Mouse (Mus musculus): Measurements from ENCODE around the gene Itsn1. TPM values are rescaled to one million over a fixed set of nuclear protein-coding genes. Genes with fewer than 3 reads are reported as not detected.

Gene Itsn1
- total RNA-seq, 2 experiments from 2014 or later, result 145 to 159 TPM

- peak in 1 of 2 experiments; percentile 39 for DNase-seq (ENCODE audit: low spot score in 2 of 2)
Observed at GRCm38 (mm10) chr16:91866258-91866634, 137.2 kb downstream of the Itsn1 start.

- DNase-seq (ENCODE audit: low spot score in 2 of 2), result peak in 1 of 2 experiments; percentile 44
Observed at GRCm38 (mm10) chr16:91867672-91868071, 138.6 kb downstream of the Itsn1 start.

- peak in 1 of 2 experiments; percentile 58 for DNase-seq (ENCODE audit: low spot score in 2 of 2)
Observed at GRCm38 (mm10) chr16:91868943-91869911, 140.1 kb downstream of the Itsn1 start.

GRCm38 (mm10) chr16:91870158-91870582 lies 141.1 kb downstream of the Itsn1 start:
- no peak for DNase-seq (ENCODE audit: low spot score in 2 of 2)

- DNase-seq (ENCODE audit: low spot score in 2 of 2), result no peak
Observed at GRCm38 (mm10) chr16:91871188-91871587, 142.1 kb downstream of the Itsn1 start.

GRCm38 (mm10) chr16:91873695-91874094 lies 144.6 kb downstream of the Itsn1 start:
- DNase-seq (ENCODE audit: low spot score in 2 of 2), result no peak

GRCm38 (mm10) chr16:91875567-91876344 lies 146.7 kb downstream of the Itsn1 start:
- DNase-seq (ENCODE audit: low spot score in 2 of 2), result no peak

GRCm38 (mm10) chr16:91876457-91876856 lies 147.4 kb downstream of the Itsn1 start:
- DNase-seq (ENCODE audit: low spot score in 2 of 2), result no peak

- DNase-seq (ENCODE audit: low spot score in 2 of 2), result no peak
Observed at GRCm38 (mm10) chr16:91879101-91879500, 150.0 kb downstream of the Itsn1 start.

GRCm38 (mm10) chr16:91880869-91881767 lies 152.0 kb downstream of the Itsn1 start:
- DNase-seq (ENCODE audit: low spot score in 2 of 2), result no peak

GRCm38 (mm10) chr16:91882168-91882859 lies 153.2 kb downstream of the Itsn1 start:
- no peak for DNase-seq (ENCODE audit: low spot score in 2 of 2)

GRCm38 (mm10) chr16:91883636-91884035 lies 154.6 kb downstream of the Itsn1 start:
- DNase-seq (ENCODE audit: low spot score in 2 of 2), result no peak

- no peak for DNase-seq (ENCODE audit: low spot score in 2 of 2)
Observed at GRCm38 (mm10) chr16:91884196-91884595, 155.1 kb downstream of the Itsn1 start.

GRCm38 (mm10) chr16:91885389-91886122 lies 156.5 kb downstream of the Itsn1 start:
- no peak for DNase-seq (ENCODE audit: low spot score in 2 of 2)

- DNase-seq (ENCODE audit: low spot score in 2 of 2), result no peak
Observed at GRCm38 (mm10) chr16:91888368-91888767, 159.3 kb downstream of the Itsn1 start.

- no peak for DNase-seq (ENCODE audit: low spot score in 2 of 2)
Observed at GRCm38 (mm10) chr16:91889831-91890230, 160.8 kb downstream of the Itsn1 start.

- no peak for DNase-seq (ENCODE audit: low spot score in 2 of 2)
Observed at GRCm38 (mm10) chr16:91891218-91891617, 162.1 kb downstream of the Itsn1 start.

GRCm38 (mm10) chr16:91896426-91896830 lies 167.3 kb downstream of the Itsn1 start:
- DNase-seq (ENCODE audit: low spot score in 2 of 2), result peak; percentile 83 to 86

Measured in layer of hippocampus, postnatal 10 days (tissue).